Mouse (Mus musculus) heart, embryonic 12.5 days (tissue): ENCODE data around the gene Cyp39a1. TPM values are rescaled to one million over a fixed set of nuclear protein-coding genes. Genes with fewer than 3 reads are reported as not detected.

Experiments used
- ATAC-seq: fragments of 200-750 bp; cut with Nextera tagmentation; 2 replicates; pipeline ENCODE4 v1.8.0; 2017; ENCODE audit warnings: moderate TSS enrichment, moderate library complexity; ENCODE audit not compliant: insufficient number of reproducible peaks, low FRiP score
- H3K27ac ChIP-seq: fragments of 300-500 bp; sonication (generic); 2 replicates; pipeline ENCODE4 v1.5.1; 2016; ENCODE audit warnings: mild to moderate bottlenecking, moderate library complexity; ENCODE audit not compliant: poor library complexity, severe bottlenecking
- H3K27me3 ChIP-seq: fragments of 300-500 bp; sonication (generic); replicated peaks from 2 replicates; pipeline ENCODE4 v1.6.1; 2016; ENCODE audit warnings: mild to moderate bottlenecking, moderate library complexity
- H3K36me3 ChIP-seq: fragments of 300-500 bp; sonication (generic); 2 replicates; pipeline ENCODE4 v1.6.1; 2016; ENCODE audit warnings: mild to moderate bottlenecking, moderate library complexity
- H3K4me1 ChIP-seq: fragments of 300-500 bp; sonication (generic); replicated peaks from 2 replicates; pipeline ENCODE4 v1.6.1; 2016; ENCODE audit warnings: mild to moderate bottlenecking
- H3K4me2 ChIP-seq: fragments of 300-500 bp; sonication (generic); 2 replicates; pipeline ENCODE4 v1.6.1; 2016; ENCODE audit warnings: mild to moderate bottlenecking, moderate library complexity
- H3K4me3 ChIP-seq: fragments of 300-500 bp; sonication (generic); 2 replicates; pipeline ENCODE4 v1.5.1; 2016; ENCODE audit warnings: mild to moderate bottlenecking
- H3K9ac ChIP-seq: fragments of 300-500 bp; sonication (generic); 2 replicates; pipeline ENCODE4 v1.6.1; 2016; ENCODE audit warnings: mild to moderate bottlenecking, moderate library complexity
- H3K9me3 ChIP-seq: fragments of 300-500 bp; sonication (generic); replicated peaks from 2 replicates; pipeline ENCODE4 v1.6.1; 2016; ENCODE audit warnings: mild to moderate bottlenecking, moderate library complexity
- WGBS: fragments of 180-500 bp; shearing (Covaris S2); methylation state at CpG from one replicate; pipeline ENCODE4 v1.1.7; 2016; 5-methylcytosine and 5-hydroxymethylcytosine counted together
- polyA plus RNA-seq: library from polyadenylated mRNA; unstranded; fragments of >200 nt; fragmentation: Nextera tagmentation; extraction: Ambion mirVana; gene quantifications from 2 replicates; pipeline ENCODE4 v1.2.1, GENCODE M21; 2016

Cyp39a1 gene
- polyA plus RNA-seq, 1 experiment from 2014 or later = 34.7 TPM

DNA sequence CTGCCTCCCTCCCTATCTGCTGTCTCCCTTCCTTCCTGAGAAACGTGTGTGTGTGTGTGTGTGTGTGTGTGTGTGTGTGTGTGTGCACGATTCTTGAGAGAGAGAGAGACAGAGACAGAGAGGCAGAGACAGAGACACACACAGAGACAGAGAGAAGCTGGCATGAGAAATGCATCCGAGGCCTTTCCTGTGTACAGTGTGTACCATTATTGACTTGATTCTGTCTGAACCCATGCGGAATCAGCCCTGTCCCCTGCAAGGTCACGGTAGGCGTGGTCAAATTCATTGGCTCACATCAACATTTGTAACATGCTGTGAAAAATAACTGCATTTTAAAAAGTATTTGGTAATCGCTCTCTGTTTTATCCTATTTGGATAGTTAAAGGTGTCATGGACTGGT, 16.9 kb downstream of the Cyp39a1 start:
- H3K36me3 ChIP-seq = peaks cover 43% of the 10 kb centered on the region
- ATAC-seq = no peak
- H3K27me3 ChIP-seq = no peaks in the 10 kb centered on the region
- no peak overlapping the region for H3K4me2 ChIP-seq
- 75% methylated on average over 7 of the region's 7 CpGs for WGBS
- no peak overlapping the region for H3K4me3 ChIP-seq
- no peak overlapping the region for H3K27ac ChIP-seq
- H3K9me3 ChIP-seq = no peaks in the 10 kb centered on the region
- no peak overlapping the region for H3K9ac ChIP-seq
- no peaks in the 10 kb centered on the region for H3K4me1 ChIP-seq

DNA sequence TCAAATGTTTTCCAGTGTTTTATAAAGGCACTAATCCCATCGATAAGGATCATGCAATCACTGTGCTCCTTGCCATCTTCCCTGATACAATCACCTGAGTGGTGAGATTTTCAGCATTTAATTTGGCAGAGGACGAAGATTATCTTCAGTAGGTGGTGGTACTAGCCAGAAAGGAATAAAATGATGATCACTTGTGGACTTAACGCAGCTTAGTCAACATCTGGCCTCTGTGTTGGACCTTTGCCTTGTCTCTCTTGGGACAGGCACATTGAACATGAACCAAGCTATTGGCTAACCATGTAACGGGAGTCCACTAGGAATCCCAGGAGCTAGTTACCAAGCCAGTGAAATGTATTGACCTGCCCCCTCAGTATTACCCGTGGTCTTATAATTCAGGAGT, 17.4 kb downstream of the Cyp39a1 start:
- Histone ChIP-seq H3K36me3 (peaks cover 46% of the 10 kb centered on the region), H3K27ac (no peak overlapping the region)

DNA sequence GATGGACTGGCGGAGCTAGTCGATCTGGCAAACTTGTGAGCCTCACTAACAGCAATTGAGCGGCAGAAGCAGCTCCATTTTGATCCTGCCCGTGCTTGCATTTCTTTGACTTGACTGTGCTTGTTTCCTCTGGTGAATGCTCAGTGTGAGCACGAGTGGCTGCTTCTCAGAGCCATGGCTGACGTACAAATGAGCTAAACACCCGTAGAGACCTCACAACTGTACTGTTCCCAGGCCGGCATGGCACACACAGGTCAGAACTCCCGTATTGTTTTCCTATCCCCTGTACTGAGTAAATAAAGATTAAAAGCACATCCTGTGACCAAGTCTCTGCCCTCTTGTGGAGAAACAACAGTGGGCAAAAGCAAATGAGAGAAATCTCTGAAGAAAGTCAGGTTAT, 22.4 kb downstream of the Cyp39a1 start:
- Histone ChIP-seq H3K27me3 (no peaks in the 10 kb centered on the region), H3K4me1 (0 out of 2 replicates have a peak, but pooled peaks cover 3% of the 10 kb centered on the region), H3K9ac (no peak overlapping the region), H3K4me2 (no peak overlapping the region), H3K4me3 (no peak overlapping the region), H3K9me3 (0 out of 2 replicates have a peak, but pooled peaks cover 6% of the 10 kb centered on the region), H3K36me3 (peaks cover 52% of the 10 kb centered on the region), H3K27ac (0 out of 2 replicates have a peak overlapping the region, but pooled peaks have one; percentile 52)
- 0 out of 2 replicates have a peak, but pooled peaks have one; percentile 59 for ATAC-seq
- 67% methylated on average over 9 of the region's 9 CpGs for WGBS

More for the DNA sequence above, 17.4 kb downstream of the Cyp39a1 start:
- no peak for ATAC-seq
- H3K9ac ChIP-seq = no peak overlapping the region
- H3K4me1 ChIP-seq = no peaks in the 10 kb centered on the region
- H3K9me3 ChIP-seq = no peaks in the 10 kb centered on the region
- H3K4me3 ChIP-seq = no peak overlapping the region
- no peak overlapping the region for H3K4me2 ChIP-seq
- no peaks in the 10 kb centered on the region for H3K27me3 ChIP-seq
- 87% methylated on average over 5 of the region's 5 CpGs for WGBS

DNA sequence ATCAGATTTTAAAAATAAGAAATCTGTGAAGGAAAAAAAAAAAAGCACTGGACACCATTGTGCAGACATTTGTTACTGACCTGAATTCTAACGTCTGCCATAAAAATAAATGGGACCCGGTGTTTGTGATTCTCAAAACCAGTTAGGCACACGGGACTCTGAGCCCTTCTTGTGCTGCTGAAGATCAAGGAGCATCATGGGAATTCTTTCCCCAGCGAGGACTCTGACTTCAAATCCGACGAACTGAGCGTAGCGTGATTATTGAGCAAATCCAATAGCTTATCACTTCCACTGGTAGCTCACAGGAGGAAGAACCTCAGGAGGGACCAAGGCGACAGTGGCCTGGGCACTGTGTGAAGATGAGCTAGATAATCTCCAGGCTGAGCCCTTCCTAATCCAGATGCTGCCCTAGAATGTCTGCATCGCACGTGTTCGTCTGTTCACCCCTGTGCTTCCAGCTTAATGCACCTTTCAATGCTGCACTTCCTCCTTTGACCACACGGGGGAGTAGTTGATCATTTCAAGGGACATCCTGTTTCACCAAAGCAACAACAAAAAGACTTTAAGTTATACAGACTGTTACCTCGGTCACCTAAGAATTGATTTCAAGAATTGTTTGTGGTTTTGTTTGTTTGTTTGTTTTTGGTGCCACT, 31.9 kb downstream of the Cyp39a1 start:
- H3K4me3 ChIP-seq = no peak overlapping the region
- H3K36me3 ChIP-seq = peaks cover 21% of the 10 kb centered on the region
- no peaks in the 10 kb centered on the region for H3K27me3 ChIP-seq
- H3K4me1 ChIP-seq = 0 out of 2 replicates have a peak, but pooled peaks cover 5% of the 10 kb centered on the region
- H3K4me2 ChIP-seq = no peak overlapping the region
- no peak for ATAC-seq
- 41% methylated on average over 14 of the region's 14 CpGs for WGBS
- H3K9ac ChIP-seq = no peak overlapping the region
- H3K9me3 ChIP-seq = 0 out of 2 replicates have a peak, but pooled peaks cover 8% of the 10 kb centered on the region
- no peak overlapping the region for H3K27ac ChIP-seq

DNA sequence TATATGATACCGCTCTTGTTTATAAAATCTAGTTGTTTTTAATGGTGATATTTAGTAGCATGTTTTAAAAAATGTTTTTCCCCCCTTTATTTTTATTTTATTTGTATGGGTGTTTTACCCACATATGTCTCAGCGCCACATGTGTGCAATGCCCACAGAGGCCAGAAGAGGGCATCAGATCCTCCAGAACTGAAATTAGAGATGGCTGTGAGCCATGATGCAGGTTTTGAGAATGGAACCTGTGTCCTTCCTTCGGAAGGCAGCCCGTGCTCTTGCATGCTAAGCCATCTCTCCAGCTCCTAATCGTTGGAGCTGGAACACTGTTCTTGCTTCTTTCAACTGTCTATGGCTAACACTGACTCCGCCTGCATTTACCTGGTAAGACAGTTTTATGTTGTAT, 33.8 kb downstream of the Cyp39a1 start:
- 68% methylated on average over 6 of the region's 6 CpGs for WGBS
- no peak overlapping the region for H3K4me2 ChIP-seq
- H3K4me1 ChIP-seq = 0 out of 2 replicates have a peak, but pooled peaks cover 5% of the 10 kb centered on the region
- H3K9me3 ChIP-seq = 0 out of 2 replicates have a peak, but pooled peaks cover 5% of the 10 kb centered on the region
- H3K9ac ChIP-seq = no peak overlapping the region
- H3K36me3 ChIP-seq = peaks cover 10% of the 10 kb centered on the region
- no peak overlapping the region for H3K27ac ChIP-seq
- ATAC-seq = no peak
- no peak overlapping the region for H3K4me3 ChIP-seq
- H3K27me3 ChIP-seq = no peaks in the 10 kb centered on the region

DNA sequence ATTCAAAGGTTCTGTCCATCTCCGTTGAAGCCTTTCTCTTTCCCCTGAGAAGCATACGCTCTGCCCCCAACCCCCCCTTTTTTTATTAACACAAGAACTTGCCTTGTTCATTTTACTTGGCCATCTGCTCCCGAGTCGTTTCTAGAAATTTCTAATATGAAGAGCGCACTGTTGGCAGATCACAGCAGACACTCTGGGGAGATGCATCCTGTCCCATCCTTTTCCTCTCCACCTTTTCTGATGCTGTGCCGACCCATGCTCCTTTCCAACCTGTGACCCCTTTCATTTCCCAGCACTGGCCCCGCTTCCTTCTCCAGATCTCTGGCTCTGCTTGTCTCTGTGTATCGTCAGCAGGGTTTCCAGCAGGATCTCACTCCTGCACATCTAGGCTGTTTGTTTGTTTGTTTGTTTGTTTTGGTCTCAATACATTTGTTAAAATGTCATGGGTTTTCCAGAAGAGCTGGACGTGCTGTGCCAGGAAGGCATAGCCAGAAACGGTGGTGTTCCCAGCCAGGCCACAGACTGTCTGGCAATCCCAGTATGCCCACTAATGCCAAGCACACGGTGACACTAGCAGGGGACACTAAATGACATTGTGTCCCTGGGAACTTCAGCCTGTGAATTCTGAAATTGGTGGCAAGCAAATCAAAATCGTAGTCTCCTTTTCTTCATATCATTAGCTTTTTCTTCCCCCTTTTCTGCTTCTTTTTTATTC, 37.1 kb downstream of the Cyp39a1 start:
- no peak overlapping the region for H3K4me2 ChIP-seq
- no peaks in the 10 kb centered on the region for H3K9me3 ChIP-seq
- no peak overlapping the region for H3K27ac ChIP-seq
- H3K27me3 ChIP-seq = no peaks in the 10 kb centered on the region
- 82% methylated on average over 12 of the region's 12 CpGs for WGBS
- ATAC-seq = no peak
- H3K36me3 ChIP-seq = peaks cover 15% of the 10 kb centered on the region
- H3K9ac ChIP-seq = no peak overlapping the region
- no peaks in the 10 kb centered on the region for H3K4me1 ChIP-seq
- no peak overlapping the region for H3K4me3 ChIP-seq

DNA sequence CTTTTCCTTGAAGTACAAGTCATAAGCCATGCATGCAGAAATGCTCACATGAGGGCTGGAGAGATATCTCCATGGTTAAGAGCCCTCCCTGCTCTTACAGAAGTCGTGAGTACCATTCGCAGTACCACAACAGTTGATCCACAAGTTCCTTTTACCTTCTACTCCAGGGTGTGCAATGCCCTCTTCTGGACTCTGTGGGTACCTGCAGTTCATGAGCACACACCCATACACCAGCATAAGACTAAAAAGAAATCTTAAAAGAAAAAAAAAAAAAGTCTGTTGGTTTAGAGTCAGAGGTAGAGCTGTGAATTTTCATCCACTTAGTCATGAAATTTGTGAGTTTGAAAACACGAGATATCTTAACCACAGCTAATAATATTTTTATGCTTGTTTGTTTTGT, 39.5 kb downstream of the Cyp39a1 start:
- H3K27me3 ChIP-seq = no peaks in the 10 kb centered on the region
- no peak overlapping the region for H3K4me3 ChIP-seq
- H3K9me3 ChIP-seq = no peaks in the 10 kb centered on the region
- peaks cover 2% of the 10 kb centered on the region for H3K4me1 ChIP-seq
- H3K27ac ChIP-seq = no peak overlapping the region
- no peak overlapping the region for H3K9ac ChIP-seq
- no peak overlapping the region for H3K4me2 ChIP-seq
- WGBS = 84% methylated on average over 3 of the region's 3 CpGs
- H3K36me3 ChIP-seq = peaks cover 17% of the 10 kb centered on the region
- no peak for ATAC-seq

DNA sequence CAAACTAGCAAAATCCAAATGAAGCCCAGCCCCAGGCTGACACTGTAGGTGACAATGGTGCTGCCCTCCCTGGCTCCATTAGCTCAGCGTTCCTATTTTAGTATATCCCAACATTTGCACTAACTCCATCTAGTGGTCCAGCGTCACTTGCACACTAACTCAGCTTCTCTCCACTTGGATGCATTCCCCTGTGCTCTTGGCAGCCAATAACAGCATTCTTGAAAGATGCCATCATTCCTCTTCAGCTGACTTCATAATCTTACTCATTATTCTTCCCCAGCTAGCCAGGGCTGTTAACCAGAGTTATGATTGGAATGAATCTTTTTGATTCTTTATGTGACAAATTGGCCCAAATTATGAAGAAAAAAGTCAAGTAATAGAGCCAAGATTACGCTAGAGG, 40.0 kb downstream of the Cyp39a1 start:
- peaks cover 7% of the 10 kb centered on the region for H3K4me1 ChIP-seq
- H3K9me3 ChIP-seq = no peaks in the 10 kb centered on the region
- H3K4me2 ChIP-seq = no peak overlapping the region
- H3K27me3 ChIP-seq = no peaks in the 10 kb centered on the region
- no peak overlapping the region for H3K27ac ChIP-seq
- no peak overlapping the region for H3K4me3 ChIP-seq
- WGBS = 73% methylated on average over 3 of the region's 3 CpGs
- H3K36me3 ChIP-seq = peaks cover 17% of the 10 kb centered on the region
- no peak overlapping the region for H3K9ac ChIP-seq
- ATAC-seq = no peak

DNA sequence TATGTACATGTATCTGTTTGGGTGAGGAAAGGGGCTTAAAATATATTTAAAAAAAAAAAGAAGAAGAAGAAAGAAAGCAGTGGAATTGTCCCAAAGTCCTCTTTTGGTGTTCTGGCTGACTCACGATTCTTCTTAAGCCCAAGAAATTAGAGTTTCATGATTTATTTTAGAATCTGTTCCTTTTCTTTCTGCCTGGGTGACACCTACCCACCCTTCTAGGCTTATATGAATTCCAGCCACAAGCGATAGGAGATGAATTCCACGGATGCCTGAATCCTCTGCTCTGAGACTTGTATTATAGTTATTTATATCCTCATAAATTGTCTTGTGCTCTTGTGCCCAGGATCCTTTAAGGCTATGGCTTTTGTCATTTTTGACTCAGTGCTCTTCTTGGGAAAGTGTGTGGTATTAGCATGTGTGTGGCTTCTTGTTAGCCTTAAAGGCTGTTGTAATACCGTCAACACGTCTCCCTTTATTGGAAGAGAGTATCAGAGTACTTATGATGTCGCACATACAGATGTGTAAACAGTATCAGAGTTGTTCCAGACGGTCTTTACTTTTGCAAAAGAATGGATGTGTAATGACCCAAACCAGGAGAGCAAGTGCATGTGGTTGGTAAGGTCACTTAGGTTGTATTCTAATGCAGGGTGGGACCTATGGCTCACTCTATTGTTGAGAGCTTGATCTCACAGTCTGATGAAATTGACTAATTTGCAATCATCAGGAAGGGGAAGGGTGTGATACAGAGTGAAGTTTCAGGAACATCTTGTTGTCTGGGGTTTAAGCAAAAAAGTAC, 44.5 kb downstream of the Cyp39a1 start:
- H3K9me3 ChIP-seq = 0 out of 2 replicates have a peak, but pooled peaks cover 5% of the 10 kb centered on the region
- ATAC-seq = no peak
- H3K27ac ChIP-seq = peak overlapping the region; percentile 52
- no peaks in the 10 kb centered on the region for H3K27me3 ChIP-seq
- H3K36me3 ChIP-seq = peaks cover 14% of the 10 kb centered on the region
- H3K4me3 ChIP-seq = no peak overlapping the region
- no peak overlapping the region for H3K9ac ChIP-seq
- no peak overlapping the region for H3K4me2 ChIP-seq
- 65% methylated on average over 7 of the region's 7 CpGs for WGBS
- peaks cover 18% of the 10 kb centered on the region for H3K4me1 ChIP-seq

DNA sequence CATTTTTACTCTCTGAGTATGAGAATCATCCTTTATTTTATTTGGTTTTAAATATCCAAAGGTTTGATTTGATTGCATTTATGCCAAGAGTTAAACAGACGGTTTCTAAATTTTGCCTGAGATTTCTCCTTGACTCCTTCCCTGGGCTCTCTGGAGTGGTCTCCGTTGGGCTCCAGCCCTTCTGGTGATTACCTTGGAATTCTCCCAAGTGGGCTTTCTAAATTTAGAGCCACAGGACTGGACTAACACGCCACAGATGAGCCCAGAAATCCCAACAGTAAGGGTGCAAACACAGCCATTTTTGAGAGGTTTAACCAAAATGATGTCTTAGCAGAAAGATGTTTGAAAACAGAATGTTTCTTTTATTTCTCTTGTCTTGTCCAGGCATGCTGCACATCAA, 47.0 kb downstream of the Cyp39a1 start:
- H3K27me3 ChIP-seq = no peaks in the 10 kb centered on the region
- 0 out of 2 replicates have a peak overlapping the region, but pooled peaks have one; percentile 18 for H3K4me2 ChIP-seq
- H3K9ac ChIP-seq = no peak overlapping the region
- peaks cover 6% of the 10 kb centered on the region; the same call in 1 of the 2 replicates for H3K36me3 ChIP-seq
- 0 out of 2 replicates have a peak, but pooled peaks cover 5% of the 10 kb centered on the region for H3K9me3 ChIP-seq
- no peak for ATAC-seq
- peak overlapping the region; percentile 75 for H3K27ac ChIP-seq
- H3K4me1 ChIP-seq = peaks cover 26% of the 10 kb centered on the region
- WGBS = 17% methylated on average over 3 of the region's 3 CpGs
- no peak overlapping the region for H3K4me3 ChIP-seq

DNA sequence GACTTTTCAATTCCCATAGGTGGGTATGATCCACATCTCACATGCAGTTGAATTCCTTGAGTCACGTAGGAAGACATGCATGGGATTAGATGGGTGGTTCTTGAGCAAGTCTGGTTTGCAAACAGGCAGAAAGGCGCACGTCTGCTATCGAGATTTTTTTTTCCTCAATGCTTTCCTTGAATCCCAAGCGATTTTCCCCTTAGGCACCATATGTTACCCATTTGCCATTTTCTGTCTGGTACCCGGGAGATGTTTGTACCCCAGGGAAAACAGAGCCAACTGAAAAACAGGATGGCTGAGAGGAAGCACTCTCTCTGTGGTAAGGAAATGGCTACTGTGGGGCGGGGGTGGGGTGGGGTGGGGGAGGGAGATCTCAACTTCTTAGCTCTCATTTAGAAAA, 49.4 kb downstream of the Cyp39a1 start:
- Histone ChIP-seq H3K4me3 (no peak overlapping the region), H3K4me1 (peaks cover 32% of the 10 kb centered on the region), H3K9ac (no peak overlapping the region), H3K27me3 (no peaks in the 10 kb centered on the region), H3K36me3 (peaks cover 3% of the 10 kb centered on the region; the same call in 1 of the 2 replicates), H3K27ac (no peak overlapping the region), H3K4me2 (no peak overlapping the region), H3K9me3 (0 out of 2 replicates have a peak, but pooled peaks cover 5% of the 10 kb centered on the region)
- ATAC-seq = no peak
- WGBS = 71% methylated on average over 7 of the region's 7 CpGs
